Mouse (Mus musculus) thymus, postnatal 0 days (tissue): ENCODE results near the gene Strc. TPM values are rescaled to one million over a fixed set of nuclear protein-coding genes. Genes with fewer than 3 reads are reported as not detected.
"Not testable (repeated sequence)": the region's sequence is repeated elsewhere in the genome, so short reads cannot be mapped to it uniquely, and the experiment has no call there.

ENCODE experiments used
- DNase-seq: peaks from one replicate; pipeline ENCODE4 v3.0.0-alpha.2; 2015; ENCODE audit warnings: low spot score
- polyA plus RNA-seq: library from polyadenylated mRNA; unstranded; fragments of >200 nt; fragmentation: Nextera tagmentation; extraction: Ambion mirVana; gene quantifications from 2 replicates; pipeline ENCODE4 v1.2.1, GENCODE M21; 2015

Gene Strc
- polyA plus RNA-seq, result 0.07 TPM in 1 of 2 replicates, not detected in the other

DNA sequence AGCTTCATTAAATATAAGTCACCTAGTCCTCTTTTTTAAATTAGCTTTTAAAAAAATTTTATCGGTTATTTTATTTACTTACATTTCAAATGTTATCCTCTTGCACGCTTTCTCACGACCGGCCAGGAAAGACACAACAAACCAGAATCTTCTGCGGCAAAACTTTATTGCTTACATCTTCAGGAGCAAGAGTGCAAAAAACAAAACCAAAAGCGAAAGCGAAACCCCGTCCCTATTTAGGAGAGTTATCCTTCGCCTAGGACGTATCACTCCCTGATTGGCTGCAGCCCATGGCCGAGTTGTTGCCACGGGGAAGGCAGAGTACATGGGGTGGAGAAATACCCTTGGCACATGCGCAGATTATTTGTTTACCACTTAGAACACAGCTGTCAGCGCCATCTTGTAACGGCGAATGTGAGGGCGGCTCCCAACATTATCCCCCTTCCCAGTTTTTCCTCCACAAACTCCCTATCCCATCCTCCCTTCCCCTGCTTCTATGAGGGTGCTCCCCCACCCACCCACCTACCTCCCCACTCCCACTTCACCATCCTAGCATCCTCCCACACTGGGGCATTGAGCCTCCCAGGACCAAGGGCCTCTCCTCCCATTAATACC, at the start of gene Strc:
Gene Strc, minus strand, starts transcription at position 208 of the 615 bp plus-strand sequence.
- not testable (repeated sequence) for DNase-seq

GRCm38 (mm10) chr2:121434854-121435253, 47.9 kb upstream of the Strc start:
- peak; percentile 55 for DNase-seq

DNA sequence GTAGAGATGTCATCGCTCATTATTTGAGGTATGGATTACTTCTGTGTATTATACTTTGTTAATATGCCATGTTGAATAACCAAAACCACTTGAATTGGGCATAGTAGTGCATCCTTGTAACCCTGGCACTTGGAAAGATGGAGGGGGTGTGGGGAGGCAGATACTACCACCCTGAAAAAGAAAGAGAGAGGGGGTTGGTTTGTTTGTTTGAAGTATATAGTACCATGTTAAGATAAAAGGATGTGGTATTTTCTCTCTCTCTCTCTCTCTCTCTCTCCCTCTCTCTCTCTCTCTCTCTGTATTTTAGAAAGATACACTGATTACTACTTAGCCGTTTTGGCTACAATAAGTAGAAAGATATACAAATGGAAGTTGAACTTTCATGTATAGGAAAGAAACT, 38.9 kb upstream of the Strc start:
- DNase-seq, result no peak

- DNase-seq, result no peak
These were observed 36.2 kb upstream of the Strc start for GRCm38 (mm10) chr2:121423166-121423565.

- no peak for DNase-seq
These were observed 31.5 kb upstream of the Strc start for GRCm38 (mm10) chr2:121418476-121418875.

GRCm38 (mm10) chr2:121416356-121416755, 29.4 kb upstream of the Strc start:
- DNase-seq, result no peak

DNA sequence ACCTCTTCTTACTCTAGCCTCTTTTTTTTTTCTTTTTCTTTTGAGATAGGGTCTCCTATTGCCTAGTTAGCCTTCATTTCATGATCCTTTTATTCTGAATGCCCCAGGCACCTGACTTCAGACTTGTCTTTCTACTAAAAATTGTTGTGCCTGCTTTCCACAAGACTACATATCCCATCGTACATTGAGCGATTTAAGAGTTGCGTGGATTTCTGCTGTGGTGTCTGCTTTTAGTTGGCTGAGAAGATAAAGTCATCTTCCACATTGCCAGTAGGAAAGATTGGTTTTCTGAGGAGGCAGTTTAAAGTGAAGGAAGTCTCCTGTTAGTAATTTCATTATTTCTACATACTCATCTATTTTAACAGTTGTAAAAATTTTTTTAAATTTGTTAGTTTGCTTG, 28.6 kb upstream of the Strc start:
- DNase-seq, result no peak

DNA sequence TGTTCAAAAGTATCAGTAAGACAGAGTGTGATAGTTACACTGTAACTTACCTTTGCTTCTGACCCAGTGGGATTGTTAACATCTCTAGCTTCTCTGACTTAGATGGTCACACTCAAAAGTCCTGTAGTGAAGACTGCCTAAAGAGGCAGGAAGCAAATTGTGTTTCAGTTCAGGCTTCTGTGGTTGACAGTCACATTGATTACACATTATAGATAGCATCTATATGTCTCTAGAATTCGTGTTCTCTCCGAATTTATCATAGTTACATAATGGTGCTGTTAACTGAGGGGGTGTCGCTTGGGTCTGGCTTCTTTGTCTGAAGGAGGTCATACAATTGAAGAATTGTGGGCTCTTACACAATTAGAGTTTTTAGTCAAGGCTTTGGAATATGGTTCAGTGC, 28.1 kb upstream of the Strc start:
- no peak for DNase-seq

GRCm38 (mm10) chr2:121414139-121414685, 27.2 kb upstream of the Strc start:
- peak; percentile 62 for DNase-seq

DNA sequence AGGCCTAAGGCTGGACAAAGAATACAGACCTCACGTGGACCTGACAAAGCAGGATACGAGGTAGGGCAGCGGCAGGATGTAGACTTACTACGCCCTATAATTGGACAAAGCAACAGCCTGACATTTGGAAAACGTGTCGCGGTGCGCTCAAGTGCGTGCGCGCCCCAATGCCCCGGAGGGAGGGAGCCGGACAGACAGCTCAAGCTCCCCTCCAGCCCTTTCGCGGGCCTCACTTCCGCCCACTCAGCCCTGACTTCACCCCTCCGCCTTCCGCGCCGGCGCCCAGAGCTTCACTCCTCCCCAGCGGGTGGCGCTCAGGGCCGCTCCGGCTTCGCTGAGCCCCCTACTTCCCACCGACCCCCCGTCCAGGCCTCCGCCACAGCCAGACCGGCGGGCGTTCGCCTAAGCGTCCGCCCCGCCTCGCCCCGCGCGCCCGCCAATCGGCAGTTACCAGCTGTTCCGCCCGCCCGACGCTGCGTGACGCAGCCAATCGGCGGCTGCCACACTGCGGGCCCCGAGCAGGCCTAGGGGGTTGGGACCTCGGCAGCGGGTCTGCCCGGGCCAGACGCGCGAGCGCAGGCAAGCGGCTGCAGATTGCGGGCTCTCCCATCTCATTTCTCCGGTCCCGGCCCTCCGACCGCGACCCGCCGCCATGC, 26.5 kb upstream of the Strc start, which contains the start of the genes Pdia3 and Catsper2:
Gene Pdia3, plus strand, starts transcription at position 389 of the 656 bp plus-strand sequence.
Gene Catsper2, minus strand, starts transcription at position 406 of the 656 bp plus-strand sequence.
- DNase-seq, result peak; percentile 95

DNA sequence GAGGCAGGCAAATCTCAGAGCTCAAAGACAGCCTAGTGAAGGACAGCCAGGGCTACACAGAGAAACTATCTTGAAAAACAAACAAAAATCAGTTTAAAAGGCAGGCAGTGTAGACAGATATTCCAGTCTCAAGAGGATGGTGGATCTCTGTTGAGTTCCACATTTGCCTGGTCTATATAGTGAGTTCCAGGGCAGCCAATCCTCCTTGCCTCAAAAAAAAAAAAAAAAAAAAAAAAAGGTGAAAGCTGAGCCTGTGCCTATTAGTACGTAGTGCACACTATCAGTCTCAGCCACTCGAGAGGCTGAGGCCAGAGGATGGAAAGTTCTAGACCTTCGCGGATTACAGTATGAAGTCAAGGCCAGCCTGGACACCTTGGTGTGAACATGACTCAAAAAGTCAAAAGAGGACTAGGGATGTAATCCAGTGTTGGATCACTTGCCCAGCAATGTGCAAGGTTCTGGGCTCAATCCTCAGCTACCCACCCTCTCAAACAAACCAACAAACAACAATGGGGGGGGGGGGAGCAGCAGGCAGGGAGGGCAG, 25.9 kb upstream of the Strc start:
- no peak for DNase-seq

- DNase-seq, result peak; percentile 70
These were observed 21.2 kb upstream of the Strc start for GRCm38 (mm10) chr2:121408160-121408559.

- no peak for DNase-seq
These were observed 16.3 kb upstream of the Strc start for GRCm38 (mm10) chr2:121403296-121403695.

DNA sequence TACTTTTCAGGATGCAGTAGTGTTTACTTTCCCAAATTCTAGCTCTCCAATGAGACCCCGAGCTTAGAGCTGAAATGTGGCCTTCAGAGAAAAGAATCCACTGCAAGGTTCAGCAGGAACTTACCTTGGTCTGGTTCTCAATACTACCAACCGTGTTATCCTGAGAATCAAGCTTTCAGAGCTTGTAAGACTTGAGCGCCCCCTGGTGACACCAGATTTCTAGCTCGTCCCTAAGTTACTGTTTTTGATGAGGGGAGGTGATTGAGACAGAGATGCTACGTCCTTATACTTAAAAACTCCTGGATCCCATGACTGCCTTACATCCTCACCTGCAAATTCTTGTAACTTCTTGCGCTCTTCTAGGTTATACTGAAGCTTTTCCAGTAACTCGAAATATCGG, 9.7 kb upstream of the Strc start:
- DNase-seq, result peak; percentile 81

- DNase-seq, result no peak
These were observed 12.2 kb downstream of the Strc start for GRCm38 (mm10) chr2:121374766-121375165.

DNA sequence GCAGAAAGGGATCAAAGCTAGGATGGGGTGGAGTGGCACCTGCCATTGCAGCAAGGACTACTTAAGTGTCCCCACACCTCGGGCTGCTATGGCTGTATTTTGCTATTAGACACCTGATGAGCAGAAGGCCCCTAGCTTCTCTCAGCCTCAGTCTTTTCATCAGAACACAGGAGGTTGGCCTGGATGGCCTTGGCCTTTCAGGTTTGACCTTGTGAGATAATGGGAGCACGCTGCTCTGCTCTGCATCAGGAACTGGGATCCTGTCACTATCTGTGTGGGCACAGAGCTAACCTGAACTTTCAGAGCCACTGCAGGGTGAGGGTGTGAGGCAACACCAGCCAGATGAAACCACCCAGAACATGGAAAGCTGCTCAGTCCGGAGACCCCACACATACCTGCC, 14.7 kb downstream of the Strc start:
- DNase-seq, result no peak

- no peak for DNase-seq
These were observed 16.0 kb downstream of the Strc start for GRCm38 (mm10) chr2:121370921-121371320.

DNA sequence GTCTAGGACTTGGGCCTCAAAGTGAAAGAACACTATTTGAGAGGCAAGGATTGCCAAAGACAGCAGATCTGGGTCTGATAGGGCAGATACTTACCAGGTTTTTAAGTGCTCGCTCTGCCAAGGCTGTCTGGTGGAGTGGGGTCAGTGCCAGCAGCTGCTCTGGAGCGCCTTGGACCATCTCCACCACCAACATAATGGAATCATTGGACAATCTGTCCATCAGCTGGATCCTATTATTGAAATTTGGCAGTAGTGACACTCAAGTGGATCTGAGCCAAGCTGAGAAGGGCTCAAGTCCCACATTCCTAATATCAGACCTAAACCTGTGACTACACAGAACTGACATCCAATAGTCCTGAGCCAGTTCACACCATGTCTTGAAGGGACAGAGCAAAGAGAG, 18.1 kb downstream of the Strc start:
- no peak for DNase-seq

- no peak for DNase-seq
These were observed 23.3 kb downstream of the Strc start for GRCm38 (mm10) chr2:121363656-121364055.

DNA sequence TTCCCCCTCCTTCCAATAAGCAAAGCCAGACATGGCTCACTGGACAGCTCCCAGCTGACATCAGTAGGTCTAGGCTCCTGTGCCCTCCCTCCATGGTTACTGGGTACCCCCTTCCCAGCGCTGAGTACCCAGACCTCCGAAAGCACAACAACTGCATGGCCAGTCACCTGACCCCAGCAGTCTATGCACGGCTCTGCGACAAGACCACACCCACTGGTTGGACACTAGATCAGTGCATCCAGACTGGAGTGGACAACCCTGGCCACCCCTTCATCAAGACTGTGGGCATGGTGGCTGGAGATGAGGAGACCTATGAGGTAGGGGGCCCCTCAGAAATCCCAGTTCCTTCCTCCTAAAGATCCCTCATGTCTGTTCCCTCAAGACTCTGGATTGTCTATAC, 27.5 kb downstream of the Strc start:
- no peak for DNase-seq

DNA sequence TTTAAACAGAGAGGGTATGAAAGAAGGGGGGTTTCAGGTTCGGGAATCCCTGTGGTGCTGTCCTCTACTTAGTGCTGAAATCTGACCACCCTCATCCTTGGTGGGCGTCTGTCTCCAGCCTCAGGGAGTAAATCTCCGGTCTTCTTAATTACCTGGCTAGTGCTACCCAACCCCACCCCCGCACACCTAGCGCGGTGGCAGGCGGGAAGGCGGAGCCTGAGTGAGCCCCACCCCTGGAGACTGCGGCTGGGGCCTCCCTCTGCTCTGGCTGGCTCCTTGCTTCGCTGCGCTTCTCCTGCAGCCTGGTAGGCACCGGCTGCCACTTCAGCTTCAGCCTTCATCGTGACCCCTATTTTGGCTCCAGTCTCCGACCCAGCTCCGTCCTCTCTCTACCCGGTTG, 28.6 kb downstream of the Strc start:
- DNase-seq, result peak; percentile 4

GRCm38 (mm10) chr2:121357961-121358360, 29.0 kb downstream of the Strc start:
- no peak for DNase-seq
